Mouse (Mus musculus) hindbrain, postnatal 0 days (tissue): ENCODE measurements at regions not wholly inside any gene's neighbourhood (a gene's known extent, or its start where the extent isn't known, plus 50 kb on each side); places are given as distances from the start of the nearest gene placed in this dataset.

ENCODE experiments used
- ATAC-seq: fragments of 200-750 bp; cut with Nextera tagmentation; 2 replicates; pipeline ENCODE4 v1.8.0; 2017; ENCODE audit warnings: mild to moderate bottlenecking, moderate TSS enrichment, moderate library complexity
- DNase-seq: peaks from one replicate; pipeline ENCODE4 v3.0.0-alpha.2; 2015; ENCODE audit warnings: low spot score
- H3K27ac ChIP-seq: fragments of 300-500 bp; sonication (generic); 2 replicates; pipeline ENCODE4 v1.5.1; 2014; ENCODE audit warnings: mild to moderate bottlenecking
- H3K27me3 ChIP-seq: fragments of 300-500 bp; sonication (generic); 2 replicates; pipeline ENCODE4 v1.6.1; 2014; ENCODE audit warnings: low read length, mixed read lengths; ENCODE audit not compliant: insufficient read depth
- H3K36me3 ChIP-seq: fragments of 300-500 bp; sonication (generic); 2 replicates; pipeline ENCODE4 v1.6.1; 2014; ENCODE audit warnings: low read length, mixed read lengths; ENCODE audit not compliant: insufficient read depth
- H3K4me1 ChIP-seq: fragments of 300-500 bp; sonication (generic); 2 replicates; pipeline ENCODE4 v1.6.1; 2014; ENCODE audit warnings: antibody characterized with exemption, low read length, mixed read lengths; ENCODE audit not compliant: insufficient read depth
- H3K4me2 ChIP-seq: fragments of 300-500 bp; sonication (generic); 2 replicates; pipeline ENCODE4 v1.6.1; 2014; ENCODE audit warnings: low read depth, mild to moderate bottlenecking, low read length, moderate library complexity, mixed read lengths
- H3K4me3 ChIP-seq: fragments of 300-500 bp; sonication (generic); 2 replicates; pipeline ENCODE4 v1.5.1; 2014; ENCODE audit warnings: low read length
- H3K9ac ChIP-seq: fragments of 300-500 bp; sonication (generic); replicated peaks from 2 replicates; pipeline ENCODE4 v1.6.1; 2014; ENCODE audit warnings: mild to moderate bottlenecking, low read length, moderate library complexity, mixed read lengths
- H3K9me3 ChIP-seq: fragments of 300-500 bp; sonication (generic); 2 replicates; pipeline ENCODE4 v1.6.1; 2016; ENCODE audit warnings: low read length, mixed read lengths
- CTCF ChIP-seq: IDR thresholded peaks from 2 replicates; pipeline ENCODE4 v1.5.1; 2016; ENCODE audit warnings: antibody characterized with exemption, control low read depth, low read depth
- WGBS: fragments of 180-500 bp; shearing (Covaris S2); extraction: QIAGEN DNeasy Blood & Tissue Kit; methylation state at CpG from one replicate; pipeline ENCODE4 v1.1.7; 2014; 5-methylcytosine and 5-hydroxymethylcytosine counted together

DNA sequence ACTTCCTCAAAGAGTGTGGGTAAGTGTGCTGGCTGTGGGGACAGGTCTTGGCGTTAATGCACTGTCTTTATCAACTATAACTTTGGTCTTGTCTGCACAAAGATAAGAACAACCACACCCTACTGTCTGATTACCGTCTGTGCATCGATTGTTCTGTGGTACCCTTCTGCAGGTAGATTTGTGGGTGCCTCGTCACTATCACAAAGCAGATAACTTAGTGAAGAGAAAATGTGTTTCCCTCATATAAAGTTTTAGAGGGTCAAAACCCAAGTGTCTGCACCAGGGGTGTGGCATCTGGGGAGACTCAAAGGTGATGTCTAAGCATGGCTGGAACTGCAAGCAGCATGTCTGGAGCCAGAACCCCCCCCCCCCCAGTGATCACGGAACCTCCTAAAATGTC lies 259.4 kb downstream of the Gm49356 start:
- no peak for TF ChIP-seq CTCF
- no peak overlapping the region for H3K27ac ChIP-seq
- WGBS: 94% methylated on average over 5 of the region's 5 CpGs

GRCm38 (mm10) chr15:59151506-59151905 lies 262.4 kb downstream of the Gm49356 start:
- no peak for ATAC-seq
- WGBS: 94% methylated on average over 5 of the region's 5 CpGs
- Histone ChIP-seq H3K27me3 (no peaks in the 10 kb centered on the region), H3K4me2 (no peak overlapping the region), H3K9me3 (no peaks in the 10 kb centered on the region), H3K4me1 (peaks cover 15% of the 10 kb centered on the region; the same call in 1 of the 2 replicates), H3K4me3 (no peak overlapping the region), H3K36me3 (no peaks in the 10 kb centered on the region), H3K9ac (no peak overlapping the region), H3K27ac (no peak overlapping the region)
- no peak for DNase-seq
- TF ChIP-seq CTCF: no peak

More for the DNA sequence above, 259.4 kb downstream of the Gm49356 start:
- Histone ChIP-seq H3K27me3 (no peaks in the 10 kb centered on the region), H3K4me2 (no peak overlapping the region), H3K36me3 (no peaks in the 10 kb centered on the region), H3K9me3 (no peaks in the 10 kb centered on the region), H3K9ac (no peak overlapping the region), H3K4me3 (no peak overlapping the region), H3K4me1 (no peaks in the 10 kb centered on the region)
- no peak for DNase-seq
- no peak for ATAC-seq

DNA sequence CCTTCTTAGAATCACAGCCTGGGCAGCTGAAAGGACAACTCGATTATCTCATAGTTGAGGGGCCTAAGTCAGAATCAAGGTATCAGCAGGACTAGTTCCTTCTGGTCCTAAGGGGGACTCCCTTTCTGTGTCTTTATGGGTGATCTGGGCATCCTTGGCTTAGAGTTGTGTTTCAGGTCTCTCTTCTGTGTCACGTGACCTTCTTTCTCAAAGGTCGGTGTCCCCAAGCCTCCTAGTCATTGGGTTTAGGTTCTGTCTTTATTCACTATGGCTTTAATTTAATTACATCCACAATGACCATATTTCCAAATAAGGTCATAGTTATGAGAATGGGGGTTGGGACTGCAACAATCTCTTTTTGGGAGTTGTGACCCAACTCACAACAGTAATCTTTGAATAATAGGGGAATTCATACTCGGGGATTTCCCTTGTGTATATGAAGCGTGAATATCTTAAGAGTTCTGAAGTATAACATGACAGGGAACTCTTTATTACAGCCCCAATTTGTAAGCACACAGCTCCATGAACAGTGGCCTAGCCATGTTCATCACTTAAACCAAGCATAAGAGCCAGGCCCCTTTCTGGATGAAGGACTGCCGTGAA lies 263.8 kb downstream of the Gm49356 start:
- DNase-seq: no peak
- WGBS: 87% methylated on average over 6 of the region's 6 CpGs
- no peak overlapping the region for H3K4me3 ChIP-seq
- no peak for ATAC-seq
- no peaks in the 10 kb centered on the region for H3K36me3 ChIP-seq
- no peaks in the 10 kb centered on the region for H3K27me3 ChIP-seq
- H3K9me3 ChIP-seq: no peaks in the 10 kb centered on the region
- no peak overlapping the region for H3K9ac ChIP-seq
- peaks cover 15% of the 10 kb centered on the region; the same call in 1 of the 2 replicates for H3K4me1 ChIP-seq
- peak overlapping the region; percentile 72; the same call in 1 of the 2 replicates for H3K27ac ChIP-seq
- no peak overlapping the region for H3K4me2 ChIP-seq
- no peak for TF ChIP-seq CTCF

GRCm38 (mm10) chr15:59153416-59154250 lies 264.5 kb downstream of the Gm49356 start:
- H3K36me3 ChIP-seq: no peaks in the 10 kb centered on the region
- 35% methylated on average over 16 of the region's 16 CpGs for WGBS
- no peaks in the 10 kb centered on the region for H3K9me3 ChIP-seq
- H3K27me3 ChIP-seq: no peaks in the 10 kb centered on the region
- TF ChIP-seq CTCF: no peak
- H3K4me2 ChIP-seq: no peak overlapping the region
- peak overlapping the region; percentile 72 for H3K27ac ChIP-seq
- ATAC-seq (0 out of 2 replicates have a peak, but pooled peaks have one; percentile 6), DNase-seq (peak; percentile 32)
- peaks cover 15% of the 10 kb centered on the region; the same call in 1 of the 2 replicates for H3K4me1 ChIP-seq
- no peak overlapping the region for H3K4me3 ChIP-seq
- H3K9ac ChIP-seq: no peak overlapping the region

GRCm38 (mm10) chr15:59154407-59155288 lies 265.6 kb downstream of the Gm49356 start:
- TF ChIP-seq CTCF: peak; percentile 31
- Histone ChIP-seq H3K4me2 (no peak overlapping the region), H3K9ac (no peak overlapping the region), H3K36me3 (no peaks in the 10 kb centered on the region), H3K27ac (peak overlapping the region; percentile 72), H3K9me3 (no peaks in the 10 kb centered on the region), H3K4me1 (peaks cover 15% of the 10 kb centered on the region; the same call in 1 of the 2 replicates), H3K27me3 (no peaks in the 10 kb centered on the region), H3K4me3 (no peak overlapping the region)
- DNase-seq (peak; percentile 88), ATAC-seq (peak; percentile 90)
- 16% methylated on average over 6 of the region's 6 CpGs for WGBS

DNA sequence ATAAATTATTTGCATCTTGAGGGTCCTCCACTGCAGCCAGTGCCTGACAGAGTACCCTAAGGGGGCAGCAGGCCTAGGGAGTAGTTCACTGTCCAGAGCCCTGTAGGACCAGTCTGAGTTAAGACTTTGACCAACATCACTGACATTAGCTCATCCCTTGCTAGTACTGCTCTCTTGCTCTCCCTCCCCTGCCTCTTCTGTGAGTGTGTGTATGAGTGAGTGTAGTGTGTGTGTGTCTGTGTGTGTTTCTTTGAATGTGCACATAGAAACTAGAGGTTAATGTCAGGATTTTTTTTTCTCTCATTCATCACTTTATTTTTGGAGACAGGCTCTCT lies 266.2 kb downstream of the Gm49356 start:
- TF ChIP-seq CTCF: no peak
- 0 out of 2 replicates have a peak, but pooled peaks have one; percentile 19 for ATAC-seq
- Histone ChIP-seq H3K4me1 (peaks cover 15% of the 10 kb centered on the region; the same call in 1 of the 2 replicates), H3K4me3 (no peak overlapping the region), H3K27ac (peak overlapping the region; percentile 72; the same call in 1 of the 2 replicates), H3K9me3 (no peaks in the 10 kb centered on the region), H3K27me3 (no peaks in the 10 kb centered on the region), H3K36me3 (no peaks in the 10 kb centered on the region), H3K9ac (no peak overlapping the region), H3K4me2 (no peak overlapping the region)
- DNase-seq: no peak
